In genomic region chr15:64564703-64565102, GRCm38 (mm10) we compare ENCODE assay signal across 17 mouse cellular contexts.
"Had no signal": no experiment of that assay in that cellular context is flagged by ENCODE, and none has a peak within 500 bp of the region (broad histone marks: within the 10 kb centered on the region; RNA-seq: fewer than 3 reads in every experiment).

No protein-coding gene starts in this region.

- H3K9ac ChIP-seq: lung, embryonic 15.5 days; midbrain, embryonic 13.5 days; midbrain, embryonic 15.5 days; neural tube, embryonic 12.5 days; stomach, embryonic 15.5 days had no signal

- H3K4me2 ChIP-seq: lung, embryonic 15.5 days; midbrain, embryonic 11.5 days; midbrain, embryonic 13.5 days; midbrain, embryonic 15.5 days; neural tube, embryonic 12.5 days; stomach, embryonic 15.5 days had no signal

- H3K9me3 ChIP-seq: lung, embryonic 15.5 days; megakaryocyte, embryonic 14.5 days; midbrain, embryonic 13.5 days; midbrain, embryonic 15.5 days; neural tube, embryonic 12.5 days; stomach, embryonic 15.5 days had no signal

- H3K27me3 ChIP-seq: lung, embryonic 15.5 days; megakaryocyte, embryonic 14.5 days; midbrain, embryonic 13.5 days; midbrain, embryonic 15.5 days; neural tube, embryonic 12.5 days; stomach, embryonic 15.5 days had no signal

- H3K36me3 ChIP-seq: lung, embryonic 15.5 days; midbrain, embryonic 13.5 days; midbrain, embryonic 15.5 days; neural tube, embryonic 12.5 days; stomach, embryonic 15.5 days had no signal

- ATAC-seq: lung, postnatal 0 days; midbrain, embryonic 13.5 days; midbrain, embryonic 15.5 days had no signal

- H3K4me1 ChIP-seq: lung, embryonic 15.5 days; megakaryocyte, embryonic 14.5 days; midbrain, embryonic 13.5 days; midbrain, embryonic 15.5 days; neural tube, embryonic 12.5 days; stomach, embryonic 15.5 days had no signal

- DNase-seq: lung, adult 2 months; lung, postnatal 14 days; lung, postnatal 36 days; right cerebral cortex, postnatal 14 days; thymus, adult 2 months; thymus, postnatal 25 days; thymus, postnatal 4 days had no signal

- H3K27ac ChIP-seq: lung, embryonic 15.5 days; macrophage; midbrain, embryonic 13.5 days; midbrain, embryonic 15.5 days; neural tube, embryonic 12.5 days; stomach, embryonic 15.5 days; stomach, postnatal 0 days had no signal

- H3K4me3 ChIP-seq: lung, embryonic 15.5 days; megakaryocyte, embryonic 14.5 days; midbrain, embryonic 13.5 days; midbrain, embryonic 15.5 days; neural tube, embryonic 12.5 days; stomach, embryonic 15.5 days had no signal
